Mouse (Mus musculus) frontal cortex, postnatal 10 days (tissue): ENCODE results near the gene Snapin.

Experiments used
- DNase-seq, 2 experiments: peaks; one replicate each; pipeline ENCODE4 v3.0.0; 2022; ENCODE audit warnings: low spot score in 2 of 2, mixed read lengths in 1 of 2

Snapin gene

DNA sequence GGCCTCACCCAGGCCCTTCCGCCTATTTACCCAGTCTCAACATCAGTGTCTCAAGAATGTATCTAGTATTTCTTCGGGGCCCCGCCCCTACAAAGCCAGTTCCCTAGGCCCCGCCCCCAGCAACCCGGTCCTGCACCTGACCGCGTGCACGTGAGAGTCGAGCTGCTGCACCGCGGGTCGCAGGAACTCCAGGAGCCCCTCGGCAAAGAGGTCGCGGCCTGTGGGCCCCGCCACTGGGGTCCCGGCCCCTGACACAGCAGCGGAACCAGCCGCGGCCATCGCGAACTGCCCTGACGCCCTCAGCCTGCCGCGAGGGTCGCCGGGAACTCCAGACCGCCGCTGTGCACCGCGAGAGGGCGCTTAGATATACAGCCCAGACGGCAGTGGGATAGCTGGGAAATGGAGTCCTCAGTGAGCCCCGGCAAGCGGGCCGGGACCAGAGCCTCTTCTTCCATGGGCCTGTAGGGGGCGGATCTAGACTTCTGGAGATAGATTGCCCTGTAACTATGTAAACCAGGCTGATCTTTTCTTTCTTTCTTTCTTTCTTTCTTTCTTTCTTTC, at the start of gene Snapin:
TSS of gene Snapin (minus strand) at position 338 of the 561 bp plus-strand sequence.
- peak; percentile 89 to 96 for DNase-seq

DNA sequence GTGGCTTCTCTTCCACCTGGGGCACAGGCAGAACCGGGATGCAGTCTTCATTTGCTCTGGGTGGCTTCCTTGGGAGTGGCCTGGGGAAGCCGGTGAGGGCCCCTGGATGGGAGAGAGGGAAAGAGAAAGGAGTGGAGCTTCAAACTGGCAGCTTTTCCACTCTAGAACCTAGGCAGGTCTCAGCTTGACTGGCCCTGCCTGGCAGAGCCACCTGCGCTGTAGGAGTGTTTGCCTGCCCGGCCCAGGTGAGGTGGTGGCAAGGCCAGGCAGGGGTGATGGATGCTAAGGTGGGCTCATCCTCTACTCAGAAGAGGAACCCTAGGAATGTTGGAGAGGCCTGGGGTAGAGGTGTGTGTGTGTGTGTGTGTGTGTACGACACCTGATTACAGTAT, 47.1 kb upstream of the Snapin start:
- DNase-seq = no peak

DNA sequence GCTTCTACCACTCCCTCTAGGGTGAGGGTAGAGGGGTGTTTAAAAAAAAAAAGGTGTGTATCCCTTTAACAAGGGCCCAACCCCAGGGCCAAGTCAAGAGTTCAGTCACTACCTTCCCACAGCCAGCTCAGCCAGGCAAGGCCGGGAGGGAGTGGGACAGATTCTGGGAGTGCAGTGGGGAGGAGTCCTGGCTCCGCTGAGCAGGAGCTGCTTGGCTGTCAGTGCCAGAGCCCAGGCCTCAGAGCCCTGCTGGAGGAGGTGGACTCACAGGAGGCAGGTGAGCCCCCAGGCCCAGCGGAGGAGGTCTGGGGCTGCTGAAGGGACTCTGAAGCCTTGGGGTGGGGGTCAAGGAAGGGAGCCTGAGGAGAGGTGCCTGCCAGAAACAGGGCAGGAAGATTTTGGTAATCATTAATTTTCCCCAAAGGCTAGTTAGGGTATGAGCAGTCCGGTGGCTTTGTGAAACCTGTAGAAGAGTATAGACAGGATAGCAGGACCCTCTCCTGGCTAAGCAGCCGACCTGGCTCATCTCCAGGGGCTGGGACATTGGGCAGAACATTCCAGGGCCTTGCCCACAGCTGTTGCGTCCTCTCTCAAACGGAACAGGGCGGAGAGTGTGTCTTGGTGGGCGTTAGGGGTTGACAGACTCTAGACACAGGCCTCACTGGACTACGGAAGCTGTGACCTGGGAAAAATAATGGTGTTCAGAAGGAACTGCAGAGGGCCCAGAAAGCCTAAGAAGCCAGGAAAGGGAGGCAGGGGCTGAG, 46.5 kb upstream of the Snapin start, which contains the start of gene S100a16:
TSS of gene S100a16 (plus strand) at position 114 of the 764 bp plus-strand sequence.
- DNase-seq = peak in 1 of 2 experiments; percentile 40

DNA sequence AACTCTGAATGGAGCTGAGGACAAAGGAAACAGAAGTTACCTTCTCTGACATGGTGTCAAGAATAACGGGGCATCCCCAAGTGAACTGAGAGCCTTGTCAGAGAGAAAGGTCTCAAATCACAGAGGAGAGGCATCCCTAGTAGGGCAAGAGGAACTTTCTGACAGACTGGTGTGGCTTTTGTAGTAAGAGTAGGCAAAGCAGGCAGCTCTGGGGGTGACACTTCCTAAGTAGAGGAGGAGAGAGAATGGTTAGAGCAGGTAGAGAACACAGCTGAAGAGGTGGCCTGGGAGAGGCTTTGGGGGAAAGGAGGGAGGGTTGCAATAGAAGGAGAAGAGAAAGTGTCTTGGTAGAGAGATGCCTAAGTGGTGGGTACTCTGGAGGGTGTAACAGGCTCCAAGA, 44.6 kb upstream of the Snapin start:
- no peak for DNase-seq

GRCm38 (mm10) chr3:90531713-90532112, 40.9 kb upstream of the Snapin start:
- no peak for DNase-seq

DNA sequence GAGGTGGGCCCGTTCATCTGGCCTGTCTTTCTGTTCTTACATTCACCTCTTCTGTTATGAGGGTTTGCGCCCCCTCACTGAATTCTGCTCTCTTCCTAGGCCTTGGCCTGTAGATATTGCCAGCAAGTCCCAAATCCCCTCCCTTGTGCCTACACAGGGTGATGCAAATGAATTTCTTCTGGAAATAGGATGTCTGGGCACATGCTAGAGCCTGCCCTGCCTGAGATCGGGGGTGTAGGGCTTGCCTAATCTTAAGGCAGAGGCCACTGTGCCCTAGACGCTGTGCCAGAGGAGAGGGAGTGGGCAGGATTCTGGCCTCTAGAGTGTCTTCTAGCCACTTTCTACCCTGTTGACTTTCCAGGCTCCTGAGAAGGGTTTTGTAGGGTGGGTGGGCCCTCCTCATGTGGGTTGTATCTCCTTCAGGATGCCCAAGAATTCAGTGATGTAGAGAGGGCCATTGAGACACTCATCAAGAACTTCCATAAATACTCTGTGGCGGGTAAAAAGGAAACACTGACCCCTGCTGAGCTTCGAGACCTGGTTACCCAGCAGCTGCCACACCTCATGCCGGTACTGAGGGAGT, 36.5 kb upstream of the Snapin start:
- DNase-seq = no peak

GRCm38 (mm10) chr3:90526580-90526979, 35.7 kb upstream of the Snapin start, which contains the start of gene S100a14:
Gene S100a14, plus strand, starts transcription at chr3:90526856.
- DNase-seq = no peak

- no peak for DNase-seq
Measured at GRCm38 (mm10) chr3:90526076-90526475, 35.2 kb upstream of the Snapin start.

DNA sequence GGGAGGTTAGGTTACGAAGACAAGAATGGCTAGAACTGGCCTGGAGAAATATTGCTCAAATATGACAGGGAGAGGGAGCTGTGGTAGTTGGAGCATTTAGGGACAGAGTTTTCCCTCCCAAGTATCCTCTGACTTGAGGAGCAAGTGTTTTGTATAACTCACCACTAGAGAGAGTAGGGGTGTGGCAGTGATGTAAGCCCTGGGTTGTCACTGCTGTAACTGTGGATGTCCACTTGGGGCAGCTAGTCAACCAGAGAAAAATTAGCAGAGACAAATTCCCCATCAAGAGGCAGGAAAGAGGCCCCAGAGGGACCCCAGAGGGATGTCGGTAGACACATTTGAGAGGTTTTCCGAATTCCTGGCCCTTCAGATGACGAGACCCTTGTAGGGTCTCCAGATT, 34.6 kb upstream of the Snapin start:
- DNase-seq = no peak

- no peak for DNase-seq
Measured at GRCm38 (mm10) chr3:90517711-90518110, 26.9 kb upstream of the Snapin start.

DNA sequence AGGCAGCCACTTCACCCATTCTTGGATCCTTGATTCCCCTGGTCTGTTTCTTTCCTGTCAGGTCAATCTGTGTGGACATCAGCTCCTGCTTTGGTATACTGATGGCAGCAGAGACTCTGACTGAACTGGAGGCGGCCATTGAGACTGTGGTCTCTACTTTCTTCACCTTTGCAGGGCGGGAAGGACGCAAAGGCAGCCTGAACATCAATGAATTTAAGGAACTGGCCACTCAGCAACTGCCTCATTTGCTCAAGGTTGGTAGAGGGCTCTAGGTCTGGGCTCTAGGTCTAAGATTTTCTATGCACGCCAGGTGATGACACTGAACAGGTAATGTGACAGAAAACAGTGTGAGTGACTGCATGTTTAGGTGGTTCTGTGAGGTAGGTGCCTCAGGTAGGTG, 25.0 kb upstream of the Snapin start:
- no peak for DNase-seq

DNA sequence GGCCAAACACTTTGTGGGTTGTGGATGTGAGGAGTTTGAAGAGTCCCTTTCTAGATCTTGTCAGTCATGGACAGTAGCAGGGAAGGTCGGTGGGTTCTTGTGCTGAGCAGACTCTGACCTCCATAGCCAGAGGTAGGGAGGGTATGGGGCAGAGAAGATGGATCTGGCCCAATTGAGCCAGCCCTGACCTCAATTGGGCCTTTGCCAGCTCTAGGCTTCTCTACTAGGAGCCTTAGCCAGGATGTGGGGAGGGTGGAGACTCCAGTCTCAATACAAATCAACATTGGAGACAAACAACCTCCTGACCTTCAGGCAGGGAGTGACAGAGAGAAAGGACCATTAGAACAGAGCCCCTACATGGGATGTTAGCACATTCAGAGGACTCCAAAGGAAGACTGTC, 24.4 kb upstream of the Snapin start:
- no peak for DNase-seq

DNA sequence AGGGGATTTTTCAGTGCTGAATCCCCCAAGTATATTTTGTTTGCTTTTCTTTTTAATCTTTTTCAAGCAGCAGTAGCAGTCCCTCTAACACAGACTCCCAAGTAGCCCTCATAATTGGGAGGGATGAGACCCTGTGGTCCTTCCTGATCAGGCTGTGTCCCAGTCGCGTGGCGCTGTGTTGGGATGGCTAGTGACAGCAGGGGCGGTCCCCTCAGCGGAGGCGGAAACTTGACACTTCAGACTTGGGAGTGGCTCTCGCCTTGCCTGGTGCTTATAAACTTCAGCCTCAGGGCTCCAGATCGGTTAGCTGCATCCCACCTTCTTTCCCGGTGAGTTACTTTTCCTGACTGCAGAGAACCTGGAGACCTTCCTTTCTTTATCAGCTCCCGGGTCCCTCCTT, 23.9 kb upstream of the Snapin start:
- no peak for DNase-seq

DNA sequence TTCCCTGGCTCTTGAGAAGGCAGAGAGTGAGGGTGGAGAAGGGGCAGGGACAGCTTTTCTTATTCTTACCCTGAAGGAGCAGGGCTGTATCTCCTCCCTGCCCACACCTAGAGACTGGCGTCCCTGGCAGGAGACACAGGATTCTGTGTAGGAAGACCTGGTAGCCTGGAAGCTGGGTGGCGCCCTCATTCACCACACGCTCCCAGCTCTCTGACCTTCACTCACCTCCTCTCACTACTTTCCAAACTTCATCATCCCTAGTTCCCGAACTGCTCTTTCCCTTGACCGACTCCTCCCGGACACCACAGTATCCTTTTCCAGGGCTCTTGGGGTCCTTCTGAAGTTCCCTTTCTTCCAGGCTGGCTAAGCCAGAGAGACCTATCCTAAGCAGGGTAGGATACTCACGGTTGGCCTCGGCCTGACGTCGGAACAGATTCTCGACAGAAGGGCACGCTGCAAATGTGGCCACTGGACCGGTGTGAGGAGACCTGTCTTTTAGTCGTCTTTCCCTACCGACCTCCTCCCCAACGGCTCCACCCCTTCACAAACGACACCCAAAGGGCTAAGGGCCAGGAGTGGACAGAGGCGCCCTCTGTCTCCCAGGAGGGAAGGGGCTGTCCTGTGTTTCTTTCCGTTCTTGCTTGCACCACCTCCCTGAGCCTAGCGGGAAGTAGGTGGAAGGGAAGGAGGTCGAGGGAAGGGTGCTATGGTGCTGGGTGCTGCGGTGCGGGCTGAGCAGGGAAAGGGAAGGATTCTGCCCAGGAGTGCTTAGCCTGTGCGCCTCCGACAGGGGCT, 23.2 kb upstream of the Snapin start, which contains the start of the genes S100a1 and S100a13:
TSS of gene S100a1 (minus strand) at position 597 of the 795 bp plus-strand sequence.
TSS of gene S100a13 (plus strand) at position 640 of the 795 bp plus-strand sequence.
- DNase-seq = peak in 1 of 2 experiments; percentile 44

DNA sequence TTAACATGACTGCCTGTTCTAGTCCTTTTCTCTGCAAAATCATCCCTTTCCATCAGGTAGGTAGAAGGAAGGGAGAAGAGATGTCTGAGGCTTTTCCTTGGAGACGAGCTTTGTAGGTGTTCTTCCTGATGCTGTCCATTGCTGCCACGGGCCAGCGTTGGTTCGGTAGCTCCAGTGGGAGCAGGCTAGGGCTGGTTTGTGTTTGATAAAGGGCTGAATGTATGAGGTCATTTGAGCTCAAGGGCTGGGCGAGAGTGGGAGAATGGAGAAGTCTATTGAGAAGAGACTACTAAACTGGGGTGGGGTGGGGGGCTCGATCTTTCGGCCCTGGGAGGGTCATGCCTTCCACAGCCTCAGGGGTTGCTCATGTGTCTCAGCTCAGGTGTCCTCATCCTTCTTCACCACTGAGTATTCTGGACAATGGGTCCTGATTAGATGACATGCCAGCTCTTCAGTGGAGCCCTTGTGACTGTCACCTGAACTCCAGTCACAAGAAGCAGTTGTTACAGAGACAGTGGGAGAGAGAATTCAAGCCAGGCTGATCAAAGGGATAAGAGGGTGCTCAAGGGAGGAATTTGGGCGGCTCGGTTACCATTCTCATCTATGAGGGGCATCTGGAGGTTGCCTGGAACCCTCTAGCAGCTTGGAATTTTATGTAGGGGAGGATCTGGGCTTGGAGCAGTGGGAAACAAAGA, 22.3 kb upstream of the Snapin start:
- DNase-seq = no peak

GRCm38 (mm10) chr3:90512276-90512675, 21.4 kb upstream of the Snapin start:
- no peak for DNase-seq

DNA sequence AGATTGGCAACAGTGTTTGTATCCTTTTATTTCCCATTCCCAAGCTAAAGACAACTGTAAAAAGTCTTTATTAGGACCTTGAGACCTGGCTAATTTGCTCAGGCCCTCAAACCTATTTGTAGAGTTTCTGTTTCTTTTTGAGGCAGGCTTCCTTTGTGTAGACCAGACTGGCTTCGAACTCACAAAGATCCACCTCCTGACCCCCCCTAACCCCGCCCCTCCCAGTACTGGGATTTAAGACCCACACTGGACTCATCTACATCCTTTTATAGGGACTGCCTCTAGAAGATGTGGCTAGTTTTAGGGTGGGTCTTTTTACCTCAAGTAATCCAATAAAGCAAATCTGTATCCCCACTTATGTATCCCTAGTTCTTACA, 18.9 kb upstream of the Snapin start:
- no peak for DNase-seq

DNA sequence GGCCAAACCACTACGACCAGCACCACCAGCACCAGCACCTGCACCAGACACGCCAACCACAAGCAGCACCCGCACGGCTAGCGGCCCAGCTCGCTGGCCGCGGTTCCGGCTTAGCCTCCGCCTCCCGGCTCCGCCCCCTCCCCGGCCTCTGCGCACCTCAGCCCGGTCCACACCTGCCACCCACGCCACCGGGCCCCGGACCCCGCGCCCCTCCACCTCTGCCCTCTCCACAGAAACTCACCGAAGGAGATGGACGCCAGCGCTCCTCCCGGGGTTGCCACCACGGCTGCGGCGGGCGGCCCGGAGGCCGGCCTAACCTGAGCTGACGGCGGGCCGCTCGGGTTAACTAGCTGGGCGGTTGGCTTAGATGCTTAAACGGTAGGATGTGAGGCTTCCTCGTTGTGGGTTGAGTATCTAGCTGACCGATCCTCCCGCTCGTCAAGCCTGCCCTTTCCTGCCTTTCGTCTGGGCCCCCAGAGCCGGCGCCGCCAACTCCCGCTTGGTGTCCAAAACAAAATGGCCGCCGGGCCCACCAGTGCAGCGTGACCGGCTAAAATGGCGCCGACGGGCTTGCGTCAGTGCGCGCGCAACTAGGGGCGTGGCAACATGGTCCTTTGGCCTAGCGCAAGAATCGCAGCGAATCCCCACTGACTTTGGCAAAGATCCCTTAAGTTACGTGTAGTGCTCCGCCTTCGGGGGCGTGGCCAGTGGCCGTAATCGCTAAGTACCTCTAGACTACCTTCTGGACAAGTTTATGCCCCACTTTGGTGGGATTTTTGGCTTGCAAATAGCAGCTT, 18.3 kb upstream of the Snapin start, which contains the start of gene Chtop:
TSS of gene Chtop (minus strand) at position 549 of the 797 bp plus-strand sequence.
- DNase-seq = peak; percentile 97 to 100

- no peak for DNase-seq
Measured at GRCm38 (mm10) chr3:90508287-90508949, 17.6 kb upstream of the Snapin start.

DNA sequence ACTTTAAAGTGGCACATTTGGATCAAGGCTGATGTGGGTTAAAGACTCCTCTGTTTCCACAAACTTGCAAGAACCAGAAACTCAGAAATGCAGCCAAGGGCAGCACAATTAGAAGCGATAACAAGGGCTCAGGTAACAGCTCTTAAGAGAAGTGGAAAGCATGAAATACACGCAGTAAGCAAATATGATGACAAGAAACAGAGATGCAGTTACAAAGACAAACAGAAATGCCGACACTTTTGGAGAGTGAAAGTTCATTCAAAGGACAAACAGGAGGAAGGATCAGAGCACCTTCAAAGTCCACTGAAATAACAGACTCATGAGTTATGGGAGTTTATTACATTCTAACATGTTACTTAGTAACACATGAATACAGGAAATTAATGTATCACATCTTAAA, 15.5 kb upstream of the Snapin start:
- DNase-seq = no peak
